Mouse (Mus musculus) mesoderm, embryonic 11.5 days (tissue): ENCODE results near the gene Reps2.
A peak's percentile ranks its signal among the peaks of the same experiment; 100 is the strongest.

Experiments used
- DNase-seq: peaks from one replicate; pipeline ENCODE4 v3.0.0-alpha.2; 2012; ENCODE audit warnings: low read depth, low spot score

Reps2 gene

DNA sequence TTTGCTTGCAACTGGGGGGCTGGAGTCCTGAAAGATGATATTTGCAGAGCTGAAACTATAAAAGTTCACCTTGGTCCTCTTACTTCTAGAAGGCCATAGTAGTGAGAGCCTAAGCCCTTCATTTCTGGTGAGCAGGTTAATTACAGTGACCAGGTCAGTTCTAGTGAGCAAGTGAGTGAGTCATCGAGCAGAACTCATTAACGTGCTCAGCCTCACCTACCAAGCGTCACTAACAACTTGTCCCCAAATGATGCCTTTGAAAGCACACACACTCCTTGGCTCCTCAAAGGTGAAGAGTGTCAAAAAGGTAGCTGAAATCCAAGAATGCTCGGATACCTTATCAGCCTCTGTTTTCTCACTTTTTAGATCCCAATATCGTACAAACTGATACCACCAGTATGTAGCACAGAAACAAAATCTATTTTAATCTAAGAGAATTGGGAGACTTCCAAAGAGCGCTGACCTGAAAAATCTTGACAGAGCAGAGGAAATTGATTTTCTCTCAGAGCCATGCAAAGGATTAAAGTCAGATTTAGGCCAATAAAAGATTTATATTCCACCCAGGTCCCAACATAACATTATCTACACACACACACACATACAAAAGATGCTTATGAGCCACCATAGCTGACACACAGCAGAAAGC lies 53.2 kb downstream of the Reps2 start:
- no peak for DNase-seq

DNA sequence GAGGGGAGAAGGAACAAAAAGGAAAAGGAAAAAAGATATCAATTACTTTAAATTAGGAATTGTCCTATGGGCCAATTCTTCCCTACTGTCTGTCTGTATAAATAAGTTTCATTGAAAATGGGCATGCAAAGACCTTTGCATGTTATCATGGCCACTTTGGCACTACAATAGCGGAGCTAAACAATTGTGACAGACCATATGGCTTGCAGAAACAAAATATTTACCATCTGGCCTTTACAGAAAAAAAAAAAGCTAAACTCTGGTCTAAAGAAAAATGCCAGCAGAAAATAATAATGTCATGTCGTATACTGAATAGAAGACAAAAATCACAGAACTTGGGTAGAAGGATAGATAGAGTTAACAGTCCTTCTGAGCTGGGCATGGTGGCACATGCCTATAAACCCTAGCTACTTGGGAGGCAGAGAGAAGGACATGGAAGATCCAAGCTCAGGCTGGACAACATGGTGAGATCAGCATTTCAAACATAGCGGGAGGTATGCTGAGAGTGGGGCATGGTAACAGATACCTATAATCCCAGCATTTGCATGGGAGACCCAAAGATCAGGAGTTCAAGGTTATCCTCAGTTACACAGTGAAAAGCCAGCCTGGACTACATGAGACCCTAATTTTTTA lies 54.2 kb downstream of the Reps2 start:
- DNase-seq = no peak

DNA sequence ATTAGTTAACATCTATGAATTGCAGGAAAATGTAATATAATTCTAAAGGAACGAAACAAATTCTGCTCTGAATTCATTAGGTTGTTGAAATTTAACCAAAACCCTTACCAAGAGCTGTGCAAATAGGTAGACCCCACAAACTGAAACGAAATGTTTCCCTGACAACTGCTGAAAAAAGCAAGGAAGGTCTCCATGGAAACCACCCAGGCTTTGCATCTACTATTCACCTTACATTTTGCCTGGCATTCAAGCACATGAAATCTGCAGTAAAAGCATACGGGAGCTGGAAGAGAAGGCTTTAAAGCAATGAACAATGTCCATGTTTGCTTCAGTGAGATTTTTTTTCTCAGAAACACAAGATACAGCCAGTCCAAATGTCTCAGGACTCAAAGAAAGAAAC lies 59.1 kb downstream of the Reps2 start:
- no peak for DNase-seq

DNA sequence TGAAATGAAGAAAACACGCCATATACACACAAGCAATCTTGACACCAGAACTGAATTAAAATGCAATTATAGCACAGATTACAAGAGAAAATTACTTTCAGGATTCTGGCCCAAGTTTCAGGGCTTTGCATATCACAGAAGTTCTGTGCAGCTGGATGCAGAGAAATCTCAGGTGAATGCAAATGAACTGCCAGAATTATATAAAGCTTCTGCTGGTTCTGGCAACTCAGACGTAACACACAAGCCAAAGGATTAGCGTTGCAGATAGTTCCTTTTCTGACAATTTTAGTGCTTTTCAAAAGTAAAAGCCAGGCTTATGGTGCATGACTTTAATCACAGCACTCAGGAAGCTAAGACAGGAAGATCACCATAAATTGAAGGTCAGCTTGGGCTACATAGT lies 62.9 kb downstream of the Reps2 start:
- DNase-seq = no peak

DNA sequence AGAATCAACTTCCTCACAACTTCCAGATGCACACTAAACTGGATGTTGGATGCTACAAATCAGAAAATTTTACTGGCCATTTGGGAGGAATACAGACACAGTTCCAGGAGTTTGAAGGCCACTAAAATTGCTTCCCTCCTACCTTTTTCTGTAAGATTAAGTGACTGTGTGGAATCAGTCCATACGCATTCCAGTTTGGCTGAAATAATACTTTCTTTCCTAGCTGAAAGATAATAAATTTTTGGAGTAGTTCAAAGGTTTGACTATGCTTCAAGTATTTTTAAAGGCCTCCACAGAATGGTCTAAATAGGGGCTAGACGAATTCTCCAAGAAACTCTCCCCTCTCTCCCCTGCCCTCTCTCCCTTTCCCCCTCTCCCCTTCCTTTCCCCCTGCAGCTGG lies 75.0 kb downstream of the Reps2 start:
- DNase-seq = no peak

DNA sequence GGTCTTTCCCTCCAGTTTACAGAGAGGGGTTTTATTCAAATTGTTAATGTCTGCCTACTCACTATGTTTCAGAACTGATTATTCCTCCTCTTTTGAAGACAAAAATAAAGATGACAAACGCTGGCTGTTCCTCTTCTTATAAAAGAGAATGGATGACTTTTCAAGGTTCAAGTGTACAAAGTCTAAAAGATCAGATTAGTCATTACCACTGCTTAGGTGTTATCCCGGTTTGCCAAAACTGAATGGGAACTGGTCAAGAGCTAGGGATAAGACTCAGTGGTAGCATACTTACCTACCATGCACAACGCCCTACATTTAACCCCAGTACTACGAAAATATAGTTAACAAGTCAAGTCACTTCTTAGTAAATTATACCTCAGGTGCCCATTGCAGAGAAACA lies 77.9 kb downstream of the Reps2 start:
- DNase-seq = no peak

DNA sequence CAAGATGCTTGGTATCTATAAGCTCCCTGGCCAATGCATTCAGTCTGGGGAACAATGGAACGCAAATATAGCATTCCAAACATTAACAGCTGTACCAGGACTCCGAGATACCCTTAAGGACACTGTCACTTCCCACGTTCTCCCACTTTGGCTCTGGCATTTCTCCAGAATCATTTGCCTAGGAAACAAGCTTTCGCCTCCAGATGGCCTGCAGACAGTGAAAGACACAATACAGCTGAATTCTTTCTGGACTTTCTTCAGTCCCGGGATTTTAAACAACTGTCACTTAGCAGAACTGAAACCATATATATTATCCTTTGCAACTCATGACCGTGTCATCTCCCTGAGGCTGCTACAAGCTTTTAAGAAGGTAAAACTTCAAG lies 87.0 kb downstream of the Reps2 start:
- DNase-seq = no peak

DNA sequence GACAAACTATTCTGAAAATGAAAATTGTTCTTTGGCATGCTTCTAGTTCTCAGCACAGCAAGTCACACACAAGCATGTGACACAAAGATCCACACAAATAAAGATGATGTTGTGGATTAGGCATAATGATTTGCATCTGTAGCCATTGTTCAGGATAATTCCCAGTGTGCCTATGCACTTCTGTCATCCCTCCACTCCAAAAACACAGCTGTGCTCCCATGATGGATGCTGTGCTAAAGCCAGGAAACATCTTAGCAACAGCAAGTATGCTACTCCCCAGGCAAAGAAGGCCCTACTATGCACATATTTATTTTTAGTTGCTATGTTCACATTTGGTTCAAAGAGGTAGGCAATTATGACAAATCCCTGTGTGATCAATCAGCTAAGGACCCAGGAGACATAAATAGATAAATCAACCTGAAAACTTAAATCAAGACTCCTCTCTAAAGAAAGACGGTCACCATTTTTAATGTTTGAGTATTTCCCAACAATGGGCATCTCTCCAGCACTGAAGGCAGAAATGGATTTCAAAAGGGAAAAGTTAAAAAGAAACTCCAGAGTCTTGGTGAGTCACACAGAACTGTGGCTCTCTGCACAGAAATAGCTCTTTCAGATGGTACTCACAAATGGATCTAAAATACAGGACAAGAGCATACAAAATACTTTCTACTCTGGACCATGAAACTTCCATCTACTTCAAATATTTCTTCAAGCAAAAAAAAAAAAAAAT lies 87.6 kb downstream of the Reps2 start:
- DNase-seq = no peak

DNA sequence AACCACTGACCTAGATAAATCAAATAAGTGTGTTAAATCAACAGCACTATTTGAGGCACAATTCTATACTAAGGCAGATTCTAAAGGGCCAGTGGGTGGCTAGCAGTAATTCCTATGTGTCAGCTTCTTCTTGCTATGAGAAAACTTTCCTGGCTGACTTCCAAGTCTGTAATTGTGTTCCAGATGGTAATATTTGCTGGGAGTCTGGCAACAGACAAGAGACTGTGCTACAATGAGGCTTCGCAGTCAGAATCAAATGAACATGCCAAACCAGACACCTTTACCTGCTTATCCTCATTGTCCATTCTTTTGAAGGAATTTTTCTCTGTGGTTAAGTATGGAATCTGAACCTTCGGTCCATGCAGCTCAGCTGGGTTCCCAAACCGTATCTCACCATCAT lies 88.9 kb downstream of the Reps2 start:
- DNase-seq = peak; percentile 17

DNA sequence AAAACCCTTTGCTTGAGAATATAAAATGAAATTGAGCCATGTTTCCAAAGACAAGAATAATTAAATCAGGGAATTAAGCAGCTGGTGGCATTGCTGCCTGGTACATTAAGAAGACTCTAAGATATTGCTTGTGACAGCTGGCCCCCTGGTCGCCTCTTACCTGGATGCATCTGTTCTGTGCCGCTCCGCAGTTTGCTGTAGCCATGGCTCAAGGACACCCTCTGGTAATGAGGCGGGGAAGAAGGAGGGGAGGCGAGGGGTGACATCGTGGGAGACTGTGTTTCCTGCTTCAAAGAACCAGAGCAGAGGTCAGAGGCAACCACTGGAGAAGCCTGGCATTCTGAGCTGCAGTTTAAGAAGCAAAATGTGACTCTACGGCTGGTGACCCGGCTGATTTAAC lies 91.1 kb downstream of the Reps2 start:
- no peak for DNase-seq

DNA sequence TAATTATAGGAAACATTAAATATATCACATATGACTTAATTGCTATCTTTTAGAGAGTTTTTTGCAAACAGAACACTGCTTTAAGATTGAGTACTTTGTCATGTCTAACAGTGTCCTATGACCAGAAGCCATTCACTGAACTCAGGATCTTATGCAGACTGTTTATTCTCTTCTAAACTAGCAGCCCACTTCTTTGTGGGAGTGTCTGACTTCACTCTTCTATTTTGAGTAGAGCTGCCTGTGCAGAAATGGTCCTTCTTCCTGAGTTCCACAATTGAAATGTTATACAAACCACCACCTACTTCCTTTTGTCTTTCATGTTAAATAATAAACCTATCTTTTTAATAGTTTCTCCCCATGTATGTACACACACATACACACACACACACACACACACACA lies 98.4 kb downstream of the Reps2 start:
- DNase-seq = no peak

DNA sequence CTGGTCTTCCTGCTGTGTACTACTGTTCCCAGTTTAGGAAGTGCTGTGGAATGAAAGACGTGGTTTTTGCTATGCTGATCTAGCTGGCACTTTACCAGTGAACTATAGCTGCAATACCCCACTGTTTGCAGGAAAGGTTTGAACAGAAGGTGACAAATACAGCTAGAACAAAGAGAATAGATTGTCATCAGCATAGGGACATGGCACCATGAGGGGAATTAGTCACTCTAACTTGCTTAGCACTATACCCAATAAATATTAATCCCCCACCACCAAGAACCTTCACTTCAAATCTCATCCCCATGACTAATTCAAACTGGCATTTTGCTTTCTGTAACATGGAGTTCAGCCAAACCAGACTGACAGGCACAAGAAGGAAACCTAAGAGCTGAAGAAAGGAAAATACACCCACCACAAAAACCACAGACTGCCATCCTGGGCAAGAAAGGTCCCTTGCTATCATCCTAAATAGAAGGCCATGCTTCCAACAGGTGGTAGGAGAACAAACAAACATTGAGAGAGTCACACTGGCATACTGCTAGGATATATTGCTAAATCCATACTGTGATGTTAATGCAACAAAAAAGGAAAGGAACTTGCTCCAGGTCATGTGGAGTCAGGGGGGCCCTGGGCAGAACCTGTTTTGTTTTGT lies 100.7 kb downstream of the Reps2 start:
- DNase-seq = no peak

DNA sequence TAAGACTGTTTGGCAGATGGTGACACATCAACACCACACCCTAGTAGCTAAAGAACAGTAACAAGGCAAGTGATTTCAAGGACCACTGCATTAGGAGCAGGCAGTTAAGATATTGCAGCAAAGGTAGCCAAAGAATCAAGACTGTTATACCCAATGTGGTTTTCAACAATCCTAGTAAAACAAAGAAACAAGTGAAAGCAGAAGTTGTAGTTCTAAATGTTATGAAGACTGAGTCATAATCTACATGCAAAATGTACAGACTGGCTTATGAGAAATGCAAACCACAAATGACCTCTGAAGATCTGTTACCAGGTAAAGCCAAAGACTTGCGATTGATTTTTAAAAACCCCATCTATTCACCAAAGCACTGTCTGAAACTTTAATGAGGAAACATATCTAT lies 101.5 kb downstream of the Reps2 start:
- DNase-seq = no peak

DNA sequence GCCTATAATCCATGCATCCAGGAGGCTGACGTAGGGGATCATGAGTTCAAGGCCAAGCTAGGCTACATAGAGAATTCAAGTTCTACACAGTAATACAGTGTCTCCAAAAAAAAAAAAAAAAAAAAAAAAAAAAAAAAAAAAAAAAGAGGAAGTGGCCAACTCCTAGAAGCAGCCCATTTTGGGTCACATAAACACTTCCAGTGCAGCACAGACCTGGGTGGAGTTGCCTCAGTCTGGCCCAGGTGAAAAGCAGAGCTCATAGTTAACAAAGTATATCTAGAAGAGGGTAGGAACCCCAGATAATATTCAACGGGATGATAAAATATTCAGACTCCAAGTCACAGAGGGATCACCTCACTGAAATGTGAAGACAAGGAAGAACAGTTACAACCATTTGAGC lies 112.4 kb downstream of the Reps2 start:
- no peak for DNase-seq

DNA sequence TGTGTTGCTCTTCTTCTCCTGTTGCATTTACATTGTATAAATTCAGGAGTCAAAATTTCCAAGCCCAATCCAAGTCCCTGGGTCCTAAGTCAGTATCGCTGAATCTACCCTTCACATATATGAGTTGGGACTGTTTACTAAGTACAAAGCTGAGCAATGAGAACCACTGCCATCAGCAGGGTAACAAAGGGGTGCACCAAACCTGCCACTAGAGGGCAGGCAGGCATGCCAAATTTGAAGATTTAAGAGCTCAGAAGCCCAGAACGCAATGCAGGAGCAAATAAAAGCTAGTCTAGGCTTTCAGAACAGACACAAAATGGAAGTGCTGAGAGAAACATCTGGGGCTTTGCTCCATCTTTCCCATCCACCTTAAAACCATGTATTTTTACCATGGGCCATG lies 116.2 kb downstream of the Reps2 start:
- peak; percentile 51 for DNase-seq

DNA sequence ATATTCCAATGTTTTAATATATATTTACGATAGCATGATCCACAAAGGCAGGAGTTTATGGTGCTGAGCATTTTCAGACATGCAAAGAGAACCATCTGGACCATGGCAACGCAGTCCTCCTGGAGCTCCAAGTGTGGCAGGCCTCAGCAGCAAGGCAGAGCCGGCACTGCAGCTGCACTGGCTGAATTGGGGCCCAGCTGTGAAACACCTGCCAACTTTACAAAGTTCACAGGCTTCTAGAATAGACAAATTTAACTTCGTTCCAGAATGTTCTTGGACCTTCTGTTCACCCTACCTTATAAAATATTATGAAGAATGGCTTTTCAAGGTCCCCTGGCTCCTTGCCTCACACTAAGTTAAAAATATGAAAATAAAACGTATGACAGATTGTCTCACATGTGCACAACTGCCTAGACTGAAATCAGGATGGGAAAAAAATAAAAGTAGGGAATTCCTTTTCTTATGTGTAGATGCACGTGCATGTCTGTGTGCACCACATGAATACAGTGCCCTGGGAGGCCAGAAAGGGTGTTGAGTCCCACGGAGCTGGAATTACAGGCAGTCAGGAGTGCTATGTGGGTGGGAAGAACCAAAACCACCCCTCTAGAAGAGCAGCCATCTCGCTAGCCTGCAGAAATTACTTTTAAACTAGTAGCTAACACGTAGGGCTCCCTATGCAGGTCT lies 121.5 kb downstream of the Reps2 start:
- peak; percentile 12 for DNase-seq

DNA sequence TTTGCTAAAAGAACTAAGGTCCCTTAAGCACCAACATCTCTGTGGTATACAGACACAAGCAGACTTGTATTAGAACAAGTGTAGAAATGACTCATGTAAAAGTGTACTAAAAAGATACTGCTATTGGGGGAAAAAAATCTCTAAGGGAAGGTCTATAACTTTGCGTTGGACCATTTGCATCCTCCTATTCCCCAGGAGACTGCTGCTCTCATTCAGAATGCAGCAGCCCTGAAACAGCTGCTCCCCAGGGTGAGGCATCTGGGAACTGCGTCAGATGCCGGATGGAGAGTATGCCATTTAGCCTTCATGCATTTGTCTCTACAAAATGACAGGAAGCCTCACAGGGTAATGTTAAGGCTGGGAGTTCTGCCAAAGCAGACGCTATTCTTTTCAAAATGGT lies 122.3 kb downstream of the Reps2 start:
- peak; percentile 33 for DNase-seq

DNA sequence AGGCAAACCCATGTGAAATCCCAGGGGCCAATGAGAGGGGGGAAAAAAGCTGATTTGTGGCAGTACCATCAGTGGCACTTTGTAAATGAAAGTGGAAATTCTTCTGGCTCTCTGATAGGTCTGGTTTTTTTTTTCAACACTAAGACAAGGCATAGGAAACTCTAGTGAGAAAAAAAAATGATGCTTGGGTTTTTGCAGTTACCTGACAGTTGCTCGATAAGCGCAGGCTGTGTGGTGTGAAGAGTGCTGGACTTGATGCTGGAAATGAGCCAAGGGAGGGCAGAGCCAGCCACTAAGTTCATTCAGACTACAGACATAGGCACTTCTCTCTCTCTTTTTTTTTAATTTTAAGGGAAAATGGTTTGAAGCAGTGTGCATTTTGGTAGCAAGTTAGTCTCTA lies 123.1 kb downstream of the Reps2 start:
- no peak for DNase-seq

DNA sequence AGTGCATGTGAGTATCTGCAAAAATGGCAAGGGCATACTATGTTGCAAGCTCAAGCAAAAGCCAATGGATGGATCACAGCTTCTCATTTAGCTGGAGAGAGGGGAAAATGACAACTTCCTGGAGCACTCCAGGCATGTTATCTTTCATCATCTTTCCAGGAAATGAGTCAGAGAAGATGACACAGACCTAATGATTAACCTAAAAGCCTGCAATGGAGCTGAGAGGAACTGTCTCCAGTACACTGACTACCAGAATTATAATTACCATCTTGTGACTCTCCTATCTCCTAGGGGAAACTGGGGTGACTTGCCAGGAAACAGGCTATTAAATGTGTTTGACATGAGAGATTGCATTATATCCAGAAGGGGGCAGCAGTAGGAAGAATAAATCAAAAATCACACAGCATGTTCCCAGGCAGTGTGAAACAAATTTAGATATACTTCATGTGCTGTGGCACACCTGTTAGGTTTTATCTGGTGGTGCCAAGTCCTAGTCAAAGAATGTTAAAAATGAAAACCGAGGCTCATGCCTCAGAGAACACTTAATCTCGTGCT lies 132.9 kb downstream of the Reps2 start:
- no peak for DNase-seq

DNA sequence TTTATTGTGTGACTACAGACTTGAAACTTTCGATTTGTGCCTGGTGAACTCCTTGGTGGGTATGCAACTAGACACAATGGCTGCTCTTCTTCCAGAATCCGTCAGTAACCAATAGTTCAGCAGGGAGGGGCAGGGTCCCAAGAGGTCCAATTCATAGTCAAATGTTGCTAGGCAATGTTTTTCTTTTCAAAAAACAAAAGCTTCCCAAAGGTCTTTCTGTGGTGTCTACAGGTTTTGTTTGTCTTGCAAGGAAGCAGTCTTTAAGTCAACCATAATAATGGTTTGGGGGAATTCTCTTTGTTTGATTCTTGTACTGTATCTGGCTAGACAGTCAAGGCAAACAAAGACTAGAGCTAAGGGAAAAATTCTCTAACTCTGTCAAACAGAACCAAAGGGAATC lies 138.3 kb downstream of the Reps2 start:
- no peak for DNase-seq

DNA sequence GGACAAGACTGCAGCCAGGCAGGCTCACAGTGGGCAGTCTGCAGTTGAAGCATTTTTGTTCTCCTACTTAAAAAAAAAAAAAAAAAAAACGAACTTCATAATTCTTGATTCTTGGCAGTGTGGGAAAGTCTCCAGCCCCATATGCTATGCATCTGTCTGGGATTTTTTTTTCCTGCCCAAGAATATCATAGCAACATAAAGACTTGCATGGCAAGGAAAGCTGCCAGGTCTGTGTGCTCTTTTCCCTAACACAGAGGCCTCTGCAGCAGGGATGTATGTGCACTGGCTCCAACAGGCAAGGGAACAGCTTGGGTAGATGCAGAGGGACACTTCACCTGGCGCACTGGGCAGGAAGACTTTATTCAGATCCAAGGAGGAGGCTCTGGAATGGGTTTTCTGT lies 140.0 kb downstream of the Reps2 start:
- no peak for DNase-seq

DNA sequence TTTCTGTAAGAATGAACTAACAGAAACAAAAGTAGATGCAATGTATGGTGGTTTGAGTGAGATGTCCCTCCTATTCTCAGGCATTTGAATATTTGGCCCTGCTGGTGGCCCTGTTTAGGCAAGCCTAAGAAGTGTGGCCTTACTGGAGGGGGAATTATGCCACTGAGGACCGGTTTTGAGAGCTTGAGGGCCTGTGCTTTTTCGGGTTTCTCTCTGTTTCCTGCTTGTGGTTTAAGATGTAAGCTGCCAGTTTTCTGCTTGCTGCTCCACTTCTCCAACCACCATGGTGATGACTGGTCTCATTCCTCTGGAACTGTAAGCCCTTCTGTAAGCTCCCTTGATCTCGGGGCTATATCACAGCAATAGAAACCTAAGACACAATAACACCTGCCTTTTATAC lies 142.5 kb downstream of the Reps2 start:
- no peak for DNase-seq
